Mouse (Mus musculus) lung, adult 2 months (tissue): Measurements from ENCODE around the gene Rassf6. TPM values are rescaled to one million over a fixed set of nuclear protein-coding genes. Genes with fewer than 3 reads are reported as not detected.
A peak's percentile ranks its signal among the peaks of the same experiment; 100 is the strongest.

ENCODE experiments used
- DNase-seq: peaks from one replicate; pipeline ENCODE4 v3.0.0; 2022
- H3K4me1 ChIP-seq: fragments of 200-500 bp; 2 replicates; pipeline ENCODE4 v1.6.1; 2011; ENCODE audit warnings: low read length; ENCODE audit not compliant: control insufficient read depth, insufficient read depth
- H3K4me3 ChIP-seq: fragments of 200-500 bp; replicated peaks from 2 replicates; pipeline ENCODE3; 2011; ENCODE audit warnings: low read depth, mild to moderate bottlenecking, control low read depth, low read length; ENCODE audit errors: extremely low read depth
- CTCF ChIP-seq: fragments of 200-500 bp; IDR thresholded peaks from 2 replicates; pipeline ENCODE4 v1.5.1; 2011; ENCODE audit warnings: mild to moderate bottlenecking, low read length, control low read depth; ENCODE audit not compliant: insufficient read depth
- POLR2A ChIP-seq: fragments of 200-500 bp; IDR thresholded peaks from 2 replicates; pipeline ENCODE4 v1.6.1; 2011; ENCODE audit warnings: low read depth, mild to moderate bottlenecking, control low read depth, low read length, borderline replicate concordance; ENCODE audit errors: extremely low read depth
- WGBS: fragments of 180-500 bp; shearing (Covaris S2); methylation state at CpG from one replicate; pipeline ENCODE4 v1.1.7; 2018; 5-methylcytosine and 5-hydroxymethylcytosine counted together
- polyA plus RNA-seq: library from polyadenylated mRNA; depleted of rRNA; stranded (reverse); fragments of >200 nt; gene quantifications from 2 replicates; pipeline ENCODE4 v1.2.3, GENCODE M21; 2012

Gene Rassf6
- polyA plus RNA-seq, 1 experiment, result 1.8 TPM

GRCm38 (mm10) chr5:90611388-90611787, 29.1 kb downstream of the Rassf6 start:
- no peak overlapping the region for H3K4me3 ChIP-seq
- 53% methylated on average over 3 of the region's 3 CpGs for WGBS
- TF ChIP-seq CTCF, result no peak
- no peak for TF ChIP-seq POLR2A
- no peak for DNase-seq
- peaks cover 3% of the 10 kb centered on the region; the same call in 1 of the 2 replicates for H3K4me1 ChIP-seq

- TF ChIP-seq POLR2A, result no peak
- no peak for TF ChIP-seq CTCF
- 43% methylated on average over 11 of the region's 11 CpGs for WGBS
- Histone ChIP-seq H3K4me1 (peaks cover 3% of the 10 kb centered on the region; the same call in 1 of the 2 replicates), H3K4me3 (no peak overlapping the region)
- no peak for DNase-seq
Measured at GRCm38 (mm10) chr5:90608906-90609305, 31.6 kb downstream of the Rassf6 start.

- TF ChIP-seq CTCF (no peak), POLR2A (no peak)
- no peak overlapping the region for H3K4me3 ChIP-seq
- DNase-seq, result peak; percentile 15
- 8% methylated on average over 13 of the region's 13 CpGs for WGBS
- H3K4me1 ChIP-seq, result no peaks in the 10 kb centered on the region; the same call in 1 of the 2 replicates
Measured at GRCm38 (mm10) chr5:90603407-90603923, 37.0 kb downstream of the Rassf6 start.

- TF ChIP-seq CTCF (no peak; the same call in 1 of the 2 replicates), POLR2A (no peak)
- Histone ChIP-seq H3K4me1 (no peaks in the 10 kb centered on the region; the same call in 1 of the 2 replicates), H3K4me3 (no peak overlapping the region)
- 15% methylated on average over 6 of the region's 6 CpGs for WGBS
- DNase-seq, result peak; percentile 29
Measured at GRCm38 (mm10) chr5:90601469-90601868, 39.0 kb downstream of the Rassf6 start.

GRCm38 (mm10) chr5:90596155-90596554, 44.3 kb downstream of the Rassf6 start:
- TF ChIP-seq CTCF (no peak), POLR2A (no peak)
- H3K4me1 ChIP-seq, result no peaks in the 10 kb centered on the region
- DNase-seq, result no peak
- WGBS, result 76% methylated on average over 6 of the region's 6 CpGs
- H3K4me3 ChIP-seq, result no peak overlapping the region

GRCm38 (mm10) chr5:90594945-90595344, 45.5 kb downstream of the Rassf6 start:
- H3K4me3 ChIP-seq, result no peak overlapping the region
- 65% methylated on average over 13 of the region's 13 CpGs for WGBS
- TF ChIP-seq CTCF, result no peak
- TF ChIP-seq POLR2A, result no peak
- no peak for DNase-seq
- H3K4me1 ChIP-seq, result no peaks in the 10 kb centered on the region

- TF ChIP-seq POLR2A, result no peak
- no peak for TF ChIP-seq CTCF
- 65% methylated on average over 6 of the region's 6 CpGs for whole genome bisulfite sequencing
- H3K4me3 ChIP-seq, result no peak overlapping the region
- H3K4me1 ChIP-seq, result no peaks in the 10 kb centered on the region
- DNase-seq, result no peak
Measured at GRCm38 (mm10) chr5:90591936-90592335, 48.5 kb downstream of the Rassf6 start.

- WGBS, result 79% methylated on average over 10 of the region's 10 CpGs
- no peaks in the 10 kb centered on the region for H3K4me1 ChIP-seq
- no peak overlapping the region for H3K4me3 ChIP-seq
- DNase-seq, result no peak
- TF ChIP-seq CTCF, result no peak
- no peak for TF ChIP-seq POLR2A
Measured at GRCm38 (mm10) chr5:90590676-90591075, 49.8 kb downstream of the Rassf6 start.

GRCm38 (mm10) chr5:90588708-90589595, 51.5 kb downstream of the Rassf6 start:
- peak; percentile 70 for TF ChIP-seq CTCF
- no peak for TF ChIP-seq POLR2A
- DNase-seq, result peak; percentile 46
- WGBS, result 25% methylated on average over 25 of the region's 25 CpGs
- Histone ChIP-seq H3K4me1 (no peaks in the 10 kb centered on the region), H3K4me3 (no peak overlapping the region)

GRCm38 (mm10) chr5:90588104-90588503, 52.4 kb downstream of the Rassf6 start:
- WGBS, result 82% methylated on average over 5 of the region's 5 CpGs
- no peak for DNase-seq

More at GRCm38 (mm10) chr5:90588104-90588503, 52.4 kb downstream of the Rassf6 start:
- no peaks in the 10 kb centered on the region for H3K4me1 ChIP-seq
- no peak overlapping the region for H3K4me3 ChIP-seq
- TF ChIP-seq CTCF, result no peak
